Mouse (Mus musculus): Measurements from ENCODE around the gene Mkln1.

Mkln1 gene

DNA sequence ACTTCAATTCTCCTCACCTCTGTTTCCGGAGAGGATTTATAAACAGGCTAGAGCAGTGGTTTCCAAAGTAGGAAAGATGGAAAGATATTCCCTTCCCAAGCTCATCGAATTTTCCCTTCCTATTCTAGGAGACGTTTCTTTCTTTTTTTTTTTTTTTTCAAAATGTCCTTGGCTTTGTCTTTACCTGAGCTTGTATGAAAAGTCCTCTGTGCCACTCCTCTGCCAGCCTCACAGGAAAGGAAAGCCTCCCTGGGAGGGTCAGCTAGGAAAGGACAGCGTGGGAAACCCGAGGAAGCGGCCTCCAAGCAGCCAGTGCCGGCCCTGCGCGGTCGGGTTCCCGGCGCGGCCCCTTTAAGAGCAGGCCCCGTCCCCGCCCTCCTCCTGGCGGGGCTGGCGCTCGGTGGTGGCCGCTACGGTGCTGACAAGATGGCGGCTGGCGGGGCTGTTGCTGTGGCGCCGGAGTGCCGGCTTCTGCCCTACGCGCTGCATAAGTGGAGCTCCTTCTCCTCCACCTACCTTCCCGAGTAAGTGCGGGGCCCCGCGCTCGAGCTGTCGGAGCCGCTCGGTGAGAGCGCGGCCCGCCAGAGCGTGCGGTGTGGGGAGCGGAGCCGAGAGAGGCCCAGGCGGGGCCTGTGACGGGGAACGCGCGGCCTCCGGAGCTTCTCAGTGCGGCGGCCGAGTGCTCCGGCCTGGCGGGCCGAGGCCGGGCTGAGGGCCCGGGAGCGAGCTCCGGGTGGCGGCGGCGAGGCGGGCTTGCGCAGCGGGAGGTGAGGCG, at the start of gene Mkln1:
Gene Mkln1, plus strand, starts transcription at position 305 of the 775 bp plus-strand sequence.
- in situ Hi-C loops (cut with MboI, MseI): no loop called here

DNA sequence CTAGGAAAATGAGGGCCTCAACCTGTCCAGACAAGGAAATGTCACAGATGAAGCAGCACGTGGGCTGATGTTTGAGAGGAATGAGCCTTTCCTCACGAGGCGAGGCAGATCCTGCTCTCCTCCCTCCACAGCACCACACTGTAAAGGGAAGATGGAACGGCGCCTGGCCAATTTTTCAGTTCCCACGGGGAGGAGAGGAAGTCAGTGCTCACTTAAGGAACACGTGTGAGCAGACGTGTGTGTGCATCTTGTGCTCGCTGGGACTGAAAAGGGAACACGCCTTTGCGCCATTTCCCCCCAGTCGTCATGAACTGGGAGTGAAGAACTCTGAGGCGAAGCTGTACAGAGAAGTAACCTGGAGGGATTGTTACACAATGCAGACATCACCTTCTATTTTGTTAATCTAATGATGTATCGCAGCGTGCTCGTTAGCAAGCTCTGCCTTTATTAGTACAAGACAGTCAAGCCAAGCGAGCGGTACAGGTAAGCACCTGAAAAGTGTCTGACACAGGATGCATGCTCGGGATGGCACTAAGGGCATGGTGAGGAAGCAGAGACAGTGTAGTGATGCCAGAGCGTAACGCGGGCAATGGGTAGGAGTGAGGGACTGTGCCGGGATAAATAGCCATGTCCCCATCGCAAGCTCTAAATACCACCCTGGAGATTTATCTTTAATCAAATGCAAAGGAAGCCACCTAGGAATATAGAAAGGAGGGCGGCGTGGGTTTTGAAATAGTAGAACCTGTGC, 41.9 kb upstream of the Mkln1 start:
- in situ Hi-C loops (cut with MboI, MseI): no loop called here

DNA sequence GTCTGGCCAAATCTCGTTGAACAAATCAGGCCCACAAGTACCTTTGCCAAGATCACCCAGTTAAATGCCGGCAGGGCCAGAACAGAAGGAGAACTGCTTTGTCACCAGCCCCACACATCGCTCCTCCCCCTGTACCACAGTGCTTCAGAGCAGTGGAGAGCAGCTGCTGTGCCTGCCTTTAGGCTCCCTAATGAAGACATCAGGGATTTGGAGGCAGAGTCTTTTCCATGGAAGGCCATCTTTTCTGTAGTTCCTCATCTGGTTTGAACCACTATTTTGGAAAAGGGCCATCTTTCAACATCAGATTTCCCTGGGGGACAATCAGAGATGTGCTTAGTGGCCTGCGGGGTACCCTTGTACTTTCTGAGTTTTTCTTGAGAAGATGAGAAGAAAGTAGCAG, 41.2 kb upstream of the Mkln1 start:
- in situ Hi-C loops (cut with MboI, MseI): no loop called here

DNA sequence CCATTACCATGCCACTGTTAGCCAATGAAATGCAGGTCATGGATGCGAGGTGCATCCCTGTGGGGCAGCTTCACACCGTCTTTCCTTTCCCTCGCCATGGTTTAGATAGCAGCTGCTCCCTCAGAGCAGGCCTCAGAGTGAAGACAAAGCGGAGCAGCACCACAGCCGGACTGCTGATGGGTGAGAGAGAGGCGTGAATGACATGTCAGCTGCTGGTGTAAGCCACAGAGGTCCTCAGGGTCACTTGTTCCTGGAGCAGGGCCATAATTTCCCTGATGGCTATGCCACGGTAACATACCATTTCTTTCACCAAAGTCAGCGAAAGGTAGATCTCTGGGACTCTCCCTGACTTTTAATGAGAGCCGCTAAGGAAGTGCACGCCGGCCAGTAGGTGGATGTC, 35.9 kb upstream of the Mkln1 start:
- in situ Hi-C loops (cut with MboI, MseI): no loop called here

DNA sequence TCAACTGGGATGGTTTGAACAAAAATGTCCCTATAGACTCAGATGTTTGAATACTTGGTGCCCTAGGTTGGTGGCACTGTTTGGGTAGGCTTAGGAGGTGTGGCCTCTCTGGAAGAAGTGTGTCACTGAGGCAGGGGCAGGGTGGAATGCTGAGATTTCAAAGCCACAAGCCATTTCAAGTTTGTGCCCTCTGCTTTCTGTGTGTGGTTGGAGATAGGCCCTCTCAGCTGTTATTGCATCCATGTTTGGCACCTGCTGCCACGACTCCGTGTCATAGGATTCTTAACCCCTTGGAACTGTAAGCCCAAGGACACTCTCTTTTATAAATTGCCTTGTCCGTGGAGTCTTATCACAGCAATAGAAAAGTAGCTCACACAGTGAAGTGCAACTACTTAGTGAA, 34.1 kb upstream of the Mkln1 start:
- in situ Hi-C loops (cut with MboI, MseI): no loop called here

DNA sequence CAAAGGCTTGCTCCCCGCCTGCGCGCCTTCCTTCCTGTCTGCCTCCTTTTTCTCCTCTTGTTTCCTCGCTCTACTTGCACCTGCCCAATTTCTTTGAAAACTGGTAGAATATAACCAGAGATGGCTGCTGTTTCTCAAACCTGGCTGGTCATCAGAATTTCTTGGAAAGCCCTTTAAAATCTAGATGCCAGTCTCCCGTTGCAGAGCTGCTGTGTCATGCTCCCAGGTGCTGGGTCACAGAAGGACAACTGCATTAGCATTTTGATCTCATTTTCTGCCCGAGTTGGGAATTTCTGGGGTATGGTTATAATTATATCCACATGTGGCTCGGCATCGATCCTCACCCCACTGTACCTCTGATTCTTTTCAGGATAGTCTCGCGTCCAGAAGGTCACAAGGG, 30.6 kb upstream of the Mkln1 start:
- in situ Hi-C loops (cut with MboI, MseI): no loop called here

DNA sequence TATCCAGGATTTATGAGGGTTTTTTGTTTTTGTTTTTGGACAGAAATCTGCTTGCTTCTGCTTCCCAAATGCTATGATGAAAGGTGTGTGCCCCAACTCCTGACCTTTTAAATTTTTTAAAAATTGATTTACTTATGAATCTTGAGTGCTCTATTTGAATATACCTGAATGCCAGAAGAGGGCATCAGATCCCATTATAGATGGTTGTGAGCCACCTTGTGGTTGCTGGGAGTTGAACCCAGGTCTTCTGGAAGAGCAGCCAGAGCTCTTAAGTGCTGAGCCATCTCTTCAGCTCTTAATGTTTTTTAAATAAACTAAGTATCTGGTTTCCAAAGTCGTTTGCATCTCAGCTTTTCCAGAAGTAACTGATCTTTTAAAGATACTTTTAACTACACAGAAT, 30.0 kb upstream of the Mkln1 start:
- in situ Hi-C loops (cut with MboI, MseI): no loop called here

DNA sequence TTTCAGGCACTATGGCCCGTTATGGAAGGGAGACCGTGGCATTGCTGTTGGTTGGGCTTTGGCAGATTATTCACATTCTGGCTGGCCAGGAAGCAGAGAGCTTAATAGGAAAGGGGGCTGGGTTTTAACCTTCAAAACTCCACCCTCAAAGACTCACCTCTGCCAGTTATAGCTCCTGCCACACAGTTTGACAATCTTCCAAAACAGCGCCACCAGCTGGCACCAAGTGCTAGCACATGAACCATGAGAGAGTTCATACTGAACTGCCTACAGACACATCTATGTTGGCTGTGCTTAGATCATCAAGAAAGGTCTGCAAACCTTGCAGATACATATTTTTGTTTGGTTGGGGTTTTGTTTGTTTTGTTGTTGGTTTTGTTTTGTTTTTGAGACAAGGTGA, 28.7 kb upstream of the Mkln1 start:
- in situ Hi-C loops (cut with MboI, MseI): no loop called here

DNA sequence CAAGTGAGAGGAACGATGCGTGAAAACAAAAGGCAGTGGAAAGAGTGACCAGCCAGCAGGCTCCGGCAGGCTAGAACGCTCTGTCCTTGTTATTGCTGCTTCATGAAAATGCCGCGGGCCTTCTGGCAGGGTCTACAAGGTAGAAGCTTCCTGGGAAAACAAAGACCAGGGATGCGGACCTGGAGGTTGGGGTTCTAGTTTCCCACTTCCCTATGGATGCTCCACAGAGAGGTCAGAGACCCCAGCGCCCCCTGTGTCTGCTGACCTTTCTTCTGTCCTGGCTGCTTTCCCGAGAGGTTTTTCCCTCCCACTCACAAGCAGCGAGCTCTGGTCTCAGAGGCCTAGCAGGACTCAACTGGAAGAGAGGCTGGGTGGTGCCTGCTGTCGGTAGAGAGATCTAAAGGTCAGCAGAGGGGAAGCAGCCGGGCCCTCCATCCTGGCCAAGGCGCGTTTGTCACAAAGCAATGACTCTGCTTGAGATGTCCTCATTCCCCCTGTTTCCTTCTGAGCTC, 27.9 kb upstream of the Mkln1 start:
- in situ Hi-C loops (cut with MboI, MseI): no loop called here

DNA sequence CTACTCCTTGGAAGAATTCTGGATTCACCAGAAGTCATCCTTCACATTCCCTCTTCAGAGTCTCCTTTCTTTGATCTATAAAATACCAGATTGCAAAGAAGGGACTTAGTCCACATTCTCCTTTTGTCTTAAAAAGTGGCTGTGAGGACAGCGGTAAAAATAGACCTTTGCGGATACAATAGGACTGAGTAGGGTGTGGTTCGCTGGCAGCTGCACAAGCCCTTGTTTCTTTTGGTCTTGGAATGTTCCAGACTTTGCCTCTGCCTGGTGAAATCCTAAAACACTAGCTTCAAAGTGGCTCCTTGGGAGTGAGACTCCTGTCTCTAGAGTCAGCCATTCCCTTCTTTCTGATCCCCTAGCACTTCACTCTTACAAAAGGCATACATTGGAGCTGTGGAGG, 27.4 kb upstream of the Mkln1 start:
- in situ Hi-C loops (cut with MboI, MseI): no loop called here

DNA sequence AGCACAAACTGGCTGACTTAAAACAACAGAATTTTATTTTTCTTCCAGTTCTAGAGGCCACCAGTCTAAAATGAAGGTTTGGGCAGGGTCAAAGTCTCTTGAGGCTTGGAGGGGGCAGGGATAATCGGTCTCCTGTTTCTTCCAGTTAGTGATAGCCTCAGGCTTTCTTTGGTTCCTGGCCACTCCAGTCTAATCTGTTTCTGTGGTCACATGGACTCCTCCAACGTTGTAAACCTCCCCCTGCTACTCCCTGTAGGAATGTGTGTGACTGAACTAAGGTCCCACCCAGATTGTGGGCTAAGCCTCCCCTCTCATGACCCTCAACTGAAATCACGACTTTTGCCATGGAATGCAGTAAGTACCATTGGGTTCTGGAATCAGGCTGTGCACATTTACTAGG, 25.9 kb upstream of the Mkln1 start:
- in situ Hi-C loops (cut with MboI, MseI): no loop called here

DNA sequence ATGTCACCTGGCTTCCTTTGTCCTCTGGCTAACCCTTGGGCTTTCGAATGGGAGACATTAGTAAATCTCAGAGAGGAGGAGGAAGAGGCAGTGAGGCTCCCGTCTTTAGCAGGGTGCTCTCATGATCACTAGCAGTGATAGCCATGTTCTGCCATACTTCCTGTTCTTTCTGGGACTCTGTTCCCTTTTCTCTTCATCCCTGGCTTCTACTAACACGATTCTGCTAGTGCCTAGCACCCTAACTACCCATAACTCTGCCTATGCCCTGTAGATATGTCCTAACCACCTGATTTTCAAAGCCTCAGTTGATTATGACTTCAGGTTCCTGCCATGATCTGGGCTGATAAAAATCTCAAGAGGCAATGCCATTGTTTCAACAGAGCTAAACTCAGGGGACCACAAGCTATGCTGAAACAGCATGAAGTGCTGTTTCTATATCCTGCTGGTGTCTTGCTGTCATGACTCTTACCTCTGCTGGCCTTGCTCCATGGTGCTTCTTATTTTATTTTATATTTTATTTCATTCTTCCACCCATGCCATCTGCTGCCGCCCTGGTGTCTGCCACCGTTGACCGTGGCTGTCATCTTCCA, 25.4 kb upstream of the Mkln1 start:
- in situ Hi-C loops (cut with MboI, MseI): no loop called here

DNA sequence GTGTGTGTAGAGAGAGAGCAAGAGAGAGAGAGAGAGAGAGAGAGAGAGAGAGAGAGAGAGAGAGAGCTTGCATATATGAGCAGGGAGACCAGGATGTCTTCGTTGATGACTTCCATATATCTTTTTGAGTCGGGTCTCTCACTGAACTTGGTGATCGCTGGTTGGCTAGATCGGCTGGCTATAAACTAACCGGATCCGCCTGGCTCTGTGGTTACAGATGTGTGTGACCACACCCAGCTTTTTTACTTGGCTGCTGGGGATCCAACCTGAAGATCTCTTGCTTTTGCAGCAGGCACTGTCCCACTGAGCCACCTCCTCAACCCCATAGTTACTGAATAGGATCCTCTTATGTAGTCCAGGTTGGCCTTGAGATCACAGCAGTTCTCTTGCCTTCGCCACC, 15.5 kb upstream of the Mkln1 start:
- in situ Hi-C loops (cut with MboI, MseI): no loop called here

DNA sequence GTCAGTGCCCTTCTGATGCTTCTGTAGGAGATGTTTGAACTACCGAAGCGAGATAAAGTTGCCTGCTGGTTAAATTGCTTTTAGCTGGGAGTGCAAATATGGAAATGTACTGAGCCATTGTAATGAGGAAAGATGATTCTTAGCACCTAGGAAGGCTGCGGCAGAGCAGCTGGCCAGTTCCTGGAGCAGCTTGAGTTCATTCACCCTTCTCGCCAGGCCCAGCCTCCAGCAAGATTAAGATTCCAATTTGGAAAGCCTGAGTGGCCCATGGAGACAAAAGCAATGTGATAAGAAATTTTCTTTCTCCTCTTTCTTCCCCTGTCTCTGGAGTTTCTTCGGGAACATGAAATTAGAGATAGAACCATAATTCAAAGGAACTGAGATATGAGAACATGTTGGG, 13.7 kb upstream of the Mkln1 start:
- in situ Hi-C loops (cut with MboI, MseI): no loop called here

DNA sequence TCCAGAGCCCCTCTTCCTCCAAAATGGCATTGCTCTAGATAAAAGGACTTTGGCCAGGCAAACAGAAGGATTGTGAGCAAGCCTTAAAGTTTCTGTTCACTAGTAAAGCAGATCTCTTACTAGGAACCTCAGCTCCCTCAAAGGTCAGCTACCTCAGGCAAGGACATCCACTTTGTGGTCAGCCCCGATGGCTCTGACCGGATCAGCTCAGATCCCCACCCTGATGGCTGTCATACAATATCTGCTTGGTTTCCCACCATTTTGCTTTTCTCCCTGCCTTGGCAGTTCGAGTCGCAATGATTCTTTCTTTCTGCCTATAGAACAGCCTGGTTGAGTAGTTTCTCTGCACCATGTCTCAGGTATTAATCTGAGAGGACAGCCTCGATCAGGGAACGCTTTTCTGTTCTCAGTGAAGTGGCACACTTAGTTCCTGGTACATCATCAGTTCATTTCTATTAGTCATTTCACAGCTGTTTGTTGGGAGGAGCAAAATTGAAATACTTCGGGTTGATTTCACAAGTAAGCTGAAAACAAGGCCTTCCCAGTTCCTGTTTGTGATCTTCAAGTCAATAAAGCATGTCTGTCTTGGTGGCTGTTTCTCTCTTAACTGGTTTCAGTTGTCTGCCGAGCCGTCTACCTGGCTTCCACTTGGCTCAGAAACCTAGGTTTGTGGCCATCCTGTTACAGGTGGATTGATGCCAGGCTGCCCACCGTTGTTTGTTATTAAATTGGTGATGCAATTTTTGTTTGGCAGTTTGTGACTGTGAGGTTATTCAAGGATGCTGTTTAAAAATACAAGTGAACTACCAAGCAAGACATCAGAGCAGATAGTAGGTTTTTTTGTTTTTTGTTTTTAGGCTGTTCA, 13.0 kb upstream of the Mkln1 start:
- in situ Hi-C loops (cut with MboI, MseI): no loop called here

DNA sequence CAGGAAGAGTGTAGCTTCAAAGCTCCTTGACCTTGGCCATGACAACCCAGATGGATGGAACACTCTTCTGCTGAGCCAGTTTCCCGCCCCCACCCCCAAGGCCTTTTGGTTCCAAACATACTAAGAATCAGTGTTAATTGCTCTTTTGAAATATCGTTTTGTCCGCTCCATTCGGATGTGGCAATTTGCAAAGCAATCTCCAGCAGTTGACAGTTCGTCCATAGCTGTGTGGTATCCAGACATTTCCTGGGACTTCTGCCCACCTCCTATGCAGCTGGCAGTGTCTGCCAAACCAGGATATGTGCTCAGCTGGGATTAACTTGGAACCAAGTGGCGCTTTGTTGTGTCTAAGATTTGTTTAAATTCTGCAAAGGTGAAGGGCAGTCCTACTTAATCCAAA, 8.8 kb upstream of the Mkln1 start:
- in situ Hi-C loops (cut with MboI, MseI): no loop called here

DNA sequence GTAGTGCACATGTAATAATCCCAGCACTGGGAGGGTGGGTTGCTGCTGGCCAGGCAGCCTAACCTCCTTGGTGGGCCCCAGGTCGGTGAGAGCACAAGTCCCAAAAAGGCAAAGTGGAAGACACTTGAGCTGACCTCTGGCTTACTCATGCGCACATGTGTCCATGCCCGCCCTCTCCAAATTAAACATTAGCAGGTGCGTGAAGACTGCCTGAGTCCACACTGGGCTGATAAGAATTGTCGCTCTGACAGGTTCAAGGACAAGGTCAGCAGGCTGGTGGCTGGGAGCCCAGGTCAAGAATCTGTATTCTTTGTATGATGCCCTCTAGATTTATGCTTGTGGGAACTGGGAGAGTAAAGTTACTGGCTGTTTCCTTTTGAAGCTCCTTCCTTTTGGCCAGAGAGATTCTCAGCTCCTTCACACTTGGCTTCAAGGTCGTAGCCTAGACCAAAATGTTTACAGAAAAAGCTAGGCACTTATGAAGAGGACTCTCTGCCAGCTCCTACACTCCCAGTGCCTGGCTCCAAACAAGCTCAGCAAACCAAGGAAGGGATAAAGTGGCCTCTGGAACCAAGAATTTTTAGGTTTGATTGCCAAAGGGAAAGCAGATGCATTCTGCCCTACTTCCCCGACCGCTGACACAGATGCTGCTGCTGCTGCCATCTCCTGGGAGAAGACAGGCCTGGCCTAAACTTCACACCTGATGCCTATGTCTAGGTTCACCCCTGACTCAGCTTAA, 8.1 kb upstream of the Mkln1 start:
- in situ Hi-C loops (cut with MboI, MseI): no loop called here

DNA sequence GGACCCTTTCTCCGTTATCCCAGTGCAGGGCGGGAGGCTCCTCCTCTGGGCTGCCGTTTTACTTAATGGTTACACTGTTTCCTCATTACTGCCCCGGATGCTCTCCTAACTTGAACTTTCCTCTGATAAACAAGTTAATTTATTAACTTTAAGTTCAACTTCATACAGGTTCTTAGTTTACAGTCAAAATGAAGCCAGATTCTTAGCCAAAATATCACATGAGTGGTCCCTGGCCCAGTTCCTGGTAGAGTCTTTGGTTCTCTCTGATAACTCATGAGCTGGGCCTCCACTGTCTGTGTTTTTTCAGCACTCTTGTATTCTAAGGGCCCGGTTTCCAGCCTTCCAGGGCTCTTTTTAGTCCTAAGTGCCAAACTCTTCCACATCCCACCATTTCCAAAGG, 5.7 kb upstream of the Mkln1 start:
- in situ Hi-C loops (cut with MboI, MseI): no loop called here

DNA sequence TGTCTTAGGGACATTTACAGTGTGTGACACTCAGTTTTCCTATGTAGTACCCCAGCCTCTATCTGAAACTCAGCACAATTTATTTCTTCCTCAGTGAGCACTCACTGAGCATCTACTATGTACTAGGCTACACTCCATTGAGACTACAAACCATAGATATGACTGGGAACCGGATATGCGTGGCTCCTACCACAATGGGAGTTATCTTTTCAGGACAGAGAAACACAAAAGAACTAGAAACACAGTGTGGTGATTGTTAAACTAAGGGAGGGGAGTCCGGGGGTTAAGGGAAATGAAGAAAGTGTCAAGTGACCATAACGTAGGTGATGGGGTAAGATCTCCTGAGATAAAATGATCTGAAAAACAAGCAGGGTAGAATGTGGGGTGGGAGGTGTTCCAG, 2.4 kb upstream of the Mkln1 start:
- in situ Hi-C loops (cut with MboI, MseI): no loop called here

DNA sequence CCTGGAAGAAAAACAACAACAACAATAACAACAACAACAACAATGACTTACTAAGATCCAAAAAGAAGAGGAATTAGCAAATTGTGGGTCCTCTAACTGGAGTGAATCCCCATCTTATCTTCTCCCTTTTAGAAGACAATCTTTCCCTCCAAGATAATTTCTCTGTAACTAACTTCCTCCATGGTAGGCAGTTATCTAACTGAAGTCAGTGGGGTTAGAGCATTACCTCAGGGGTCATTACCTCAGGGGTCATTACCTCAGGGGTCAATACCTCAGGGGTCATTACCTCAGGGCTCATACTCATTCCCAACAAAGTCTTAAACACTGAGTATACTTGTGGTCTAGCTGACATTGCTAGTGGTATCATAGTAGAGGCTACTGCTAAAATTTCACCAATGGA, 1.2 kb upstream of the Mkln1 start:
- in situ Hi-C loops (cut with MboI, MseI): no loop called here

DNA sequence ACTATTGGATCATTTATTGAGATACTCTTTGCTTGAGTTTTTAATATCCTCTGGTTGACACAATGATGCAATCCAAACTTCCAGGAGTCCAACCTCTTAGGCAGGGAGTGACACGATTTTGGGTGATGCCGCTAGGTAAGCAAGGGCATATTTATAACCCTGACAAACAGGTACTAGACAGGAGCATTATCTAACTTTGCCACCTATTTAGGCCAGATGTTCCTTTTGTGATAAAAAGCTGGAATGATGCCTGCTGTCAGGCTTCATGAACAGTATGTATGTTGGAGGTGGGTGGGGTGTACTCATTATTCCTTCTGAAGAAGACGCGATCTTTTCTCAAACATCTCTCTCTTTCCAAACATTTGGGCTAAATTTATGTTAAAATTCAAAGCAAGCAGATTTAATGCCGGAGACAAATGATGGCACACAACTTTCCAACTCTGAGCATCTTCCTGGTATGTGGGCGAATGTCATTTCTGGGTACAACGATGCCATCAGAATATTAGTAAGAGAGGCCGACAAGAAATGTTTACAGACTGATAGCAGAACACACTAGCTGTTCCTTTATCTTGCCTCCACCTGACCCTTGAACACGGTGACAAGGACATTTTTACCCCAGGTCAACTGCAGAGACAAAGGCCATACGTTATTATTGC, 632 bp upstream of the Mkln1 start:
- in situ Hi-C loops (cut with MboI, MseI): no loop called here
